Mouse (Mus musculus) bone marrow, adult 2 months (tissue): ENCODE measurements around the gene Fam234b.

Experiments used
- CTCF ChIP-seq: fragments of 200-500 bp; IDR thresholded peaks from 2 replicates; pipeline ENCODE4 v1.5.1; 2011; ENCODE audit warnings: low read length, control low read depth; ENCODE audit not compliant: control insufficient read depth, insufficient read depth
- POLR2A ChIP-seq: fragments of 200-500 bp; IDR thresholded peaks from 2 replicates; pipeline ENCODE4 v1.6.1; 2011; ENCODE audit warnings: low read depth, mild to moderate bottlenecking, control low read depth, low read length, borderline replicate concordance; ENCODE audit not compliant: control insufficient read depth

DNA sequence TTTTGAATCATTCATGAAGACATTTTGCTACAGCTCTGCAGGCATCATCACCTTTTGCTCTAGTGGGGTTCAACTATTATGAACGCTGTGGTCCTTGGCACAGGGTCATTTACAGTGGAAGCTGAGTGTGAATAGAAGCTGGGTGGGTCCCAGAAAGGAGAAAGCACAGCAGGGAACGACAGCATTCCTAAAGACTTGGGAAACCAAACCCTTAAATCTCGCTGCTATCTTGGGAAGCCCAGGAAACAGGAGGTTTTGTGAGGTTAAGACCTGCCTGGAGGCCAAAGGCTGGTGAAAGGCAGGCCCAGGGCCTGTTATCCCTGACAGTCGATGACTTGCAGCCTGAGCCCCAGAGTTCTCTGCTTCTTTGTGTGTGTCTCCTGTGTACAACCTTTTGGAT lies 40.4 kb downstream of the Fam234b start:
- TF ChIP-seq CTCF (no peak), POLR2A (no peak)
